Mouse (Mus musculus): ENCODE results near the gene Zfp385b.

Gene Zfp385b

DNA sequence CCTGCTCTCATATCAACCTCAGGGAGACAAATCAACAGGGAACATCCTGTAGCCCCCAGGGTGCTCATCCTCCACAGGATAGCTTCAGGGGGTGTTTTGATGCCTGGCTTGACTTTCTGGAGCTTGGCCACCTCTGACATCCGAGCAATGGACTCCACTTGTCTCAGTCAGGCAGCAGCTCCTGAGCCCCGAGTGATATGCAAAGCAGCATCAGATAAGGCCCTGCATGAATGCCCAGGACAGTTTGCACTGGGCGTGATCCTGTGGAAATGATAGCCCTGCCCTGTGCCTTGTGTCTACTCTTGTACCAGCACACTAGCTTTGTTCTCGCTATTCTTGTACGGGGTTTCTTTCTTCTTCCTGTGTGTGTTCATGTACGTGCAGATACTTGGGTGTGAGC lies 303.8 kb downstream of the Zfp385b start:
- DNase-seq (ENCODE audit: low spot score): no peak

DNA sequence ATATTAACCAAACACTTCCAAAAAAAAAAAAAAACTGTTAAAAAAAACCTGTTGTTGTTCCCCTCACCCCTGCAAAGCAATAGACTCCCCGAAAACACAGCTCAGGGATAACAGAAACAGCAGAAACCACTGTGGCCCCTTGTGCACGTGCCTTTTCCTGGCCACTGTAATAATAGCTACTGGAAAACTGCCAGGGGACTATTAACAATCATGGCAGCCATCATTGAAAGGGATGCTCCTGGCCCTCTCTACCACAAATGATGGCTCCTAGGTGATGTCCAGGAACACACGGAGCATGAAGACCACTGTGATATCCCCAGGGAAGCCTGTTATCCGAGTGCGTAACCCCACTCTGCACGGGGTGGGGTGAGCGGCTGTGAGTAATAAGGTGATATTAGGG lies 304.4 kb downstream of the Zfp385b start:
- DNase-seq (ENCODE audit: low spot score): no peak

DNA sequence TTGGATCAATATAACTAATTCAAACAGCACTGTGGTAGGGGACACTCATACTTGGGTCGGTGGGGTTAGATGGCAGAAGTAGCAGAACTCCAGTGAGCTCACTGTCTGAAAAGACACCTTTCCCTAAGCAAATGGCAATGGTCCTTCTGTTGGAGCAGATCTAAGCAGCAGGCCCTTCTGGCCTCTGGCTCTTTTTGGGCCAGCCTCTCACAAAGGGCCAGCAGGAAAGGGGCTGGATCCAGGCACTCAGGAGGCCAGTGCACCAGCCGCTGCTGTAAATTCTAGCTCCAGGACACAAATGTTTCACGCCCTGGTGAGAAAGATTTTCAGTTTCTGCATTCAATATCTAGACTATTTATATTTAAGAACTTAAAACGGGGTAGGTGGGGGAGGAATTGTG lies 305.0 kb downstream of the Zfp385b start:
- no peak for DNase-seq (ENCODE audit: low spot score)

DNA sequence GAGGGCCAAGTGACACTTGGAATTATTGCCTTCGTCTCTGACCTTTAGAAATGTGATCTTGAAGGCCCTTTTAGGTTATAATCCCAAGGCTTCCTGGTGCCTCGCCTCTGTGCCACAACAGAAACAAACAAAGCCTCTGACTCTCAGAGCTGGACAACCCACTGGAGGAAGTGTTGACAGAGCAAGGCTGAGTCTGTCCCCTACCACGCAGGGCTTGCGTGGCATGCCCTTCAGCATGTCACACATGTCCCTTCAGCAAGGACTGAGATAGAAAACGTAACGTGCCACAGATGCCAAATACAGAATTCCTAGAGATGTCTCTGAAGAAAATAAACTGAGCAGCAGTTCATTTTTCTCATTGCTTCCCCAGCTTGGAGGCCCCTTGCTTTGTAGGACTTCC lies 310.7 kb downstream of the Zfp385b start:
- DNase-seq (ENCODE audit: low spot score): no peak

DNA sequence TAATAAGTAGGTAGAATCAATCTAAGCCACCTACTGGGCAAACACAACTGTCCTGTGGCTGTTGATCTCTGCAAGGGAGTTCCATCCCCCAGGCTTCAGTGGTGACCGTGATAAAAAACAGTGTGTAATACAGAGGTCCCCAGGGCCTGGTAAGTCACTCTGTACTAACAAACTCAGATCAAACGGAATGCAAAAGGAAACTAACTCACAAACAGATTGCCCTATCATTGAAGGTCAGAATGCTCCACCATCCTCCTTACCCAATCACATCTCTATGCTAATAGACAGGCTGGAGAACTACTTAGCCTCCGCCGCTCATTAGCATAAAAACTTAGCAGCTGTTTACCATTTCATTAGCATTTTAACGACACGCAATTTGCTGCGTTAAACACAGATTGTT lies 313.1 kb downstream of the Zfp385b start:
- DNase-seq (ENCODE audit: low spot score): peak; percentile 49

DNA sequence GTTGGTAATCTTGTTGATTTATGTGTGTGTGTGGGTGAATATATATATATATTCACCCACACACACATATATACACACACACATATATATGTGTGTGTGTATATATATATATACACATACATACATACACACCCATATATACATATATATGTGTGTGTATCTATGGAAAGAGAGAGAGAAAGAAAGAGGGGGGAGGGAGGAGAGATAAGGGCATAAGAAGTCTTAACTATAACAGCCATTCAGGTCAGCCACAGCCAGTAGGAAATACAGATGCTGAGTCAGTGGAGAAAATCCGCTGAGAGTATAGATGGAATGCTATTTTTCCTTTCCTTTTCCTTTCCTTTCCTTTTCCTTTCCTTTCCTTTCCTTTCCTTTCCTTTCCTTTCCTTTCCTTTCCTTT lies 313.8 kb downstream of the Zfp385b start:
- DNase-seq (ENCODE audit: low spot score): no peak

DNA sequence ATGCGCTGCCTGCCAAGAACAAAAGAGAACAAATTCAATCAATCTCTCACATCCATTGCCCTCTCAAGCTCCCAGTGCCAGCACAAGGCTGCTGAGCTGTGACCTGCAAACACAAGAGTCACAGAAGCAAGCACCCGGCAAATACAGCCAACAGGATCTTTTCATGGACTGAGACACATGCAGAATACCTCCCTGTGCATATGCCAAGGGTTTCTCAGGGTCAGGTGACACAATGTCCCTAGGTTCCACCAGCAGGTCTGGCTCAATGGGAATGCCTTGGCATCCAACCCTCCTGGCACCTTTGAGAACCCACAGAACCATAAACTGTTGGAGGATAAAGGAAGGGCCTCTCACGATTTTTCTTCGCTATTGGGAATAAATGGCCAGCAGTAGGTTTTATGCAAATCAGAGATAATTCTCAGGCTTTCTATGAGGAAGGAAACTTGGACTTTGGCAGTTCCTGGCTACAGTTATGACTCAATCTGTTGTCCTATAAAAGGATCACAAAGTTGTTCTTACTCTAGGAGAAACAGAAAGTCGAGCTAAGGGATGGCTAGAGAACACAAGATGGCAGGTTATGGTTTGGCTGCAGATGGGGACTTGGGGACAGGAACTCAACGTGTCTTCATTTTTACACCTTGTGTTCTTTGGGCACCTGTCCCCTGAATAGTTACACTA lies 315.6 kb downstream of the Zfp385b start:
- no peak for DNase-seq (ENCODE audit: low spot score)

DNA sequence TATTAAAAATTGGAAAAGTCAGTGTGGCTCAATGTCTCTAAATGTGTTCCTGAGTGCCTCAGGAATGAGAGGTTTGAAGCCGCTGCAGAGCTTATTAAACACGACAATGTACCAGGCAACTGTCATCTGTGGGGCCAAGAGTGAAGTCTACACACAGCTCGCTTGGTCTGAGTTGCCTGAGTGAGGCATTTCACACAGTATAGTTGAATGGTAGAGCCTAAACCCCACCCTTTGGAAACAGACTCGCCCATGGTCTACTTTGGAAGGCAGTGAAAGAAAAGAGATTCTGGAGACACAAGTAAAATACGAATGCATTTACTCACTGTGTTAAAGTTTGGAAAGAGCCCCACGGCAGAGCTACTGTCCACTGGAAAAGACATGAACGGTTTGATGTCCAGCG lies 316.2 kb downstream of the Zfp385b start:
- no peak for DNase-seq (ENCODE audit: low spot score)

DNA sequence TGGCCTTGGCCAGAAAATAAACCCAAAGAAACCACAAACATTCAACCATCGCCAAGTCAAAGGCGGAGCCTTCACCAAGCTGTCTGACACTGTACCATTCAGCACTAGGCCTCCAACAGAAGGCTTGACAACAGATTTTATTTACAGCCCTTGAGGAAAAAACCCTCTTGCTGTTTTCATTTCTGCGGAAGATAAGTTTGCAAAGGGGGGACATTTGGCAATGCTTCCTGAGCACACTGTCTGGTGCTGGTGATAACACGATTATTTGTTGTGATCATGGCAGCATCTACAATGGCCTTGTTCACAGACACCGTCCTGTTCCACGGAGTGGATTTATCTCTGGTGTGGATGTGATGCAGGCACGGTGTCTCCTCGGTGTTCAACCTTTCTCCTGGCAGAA lies 317.0 kb downstream of the Zfp385b start:
- DNase-seq (ENCODE audit: low spot score): no peak

DNA sequence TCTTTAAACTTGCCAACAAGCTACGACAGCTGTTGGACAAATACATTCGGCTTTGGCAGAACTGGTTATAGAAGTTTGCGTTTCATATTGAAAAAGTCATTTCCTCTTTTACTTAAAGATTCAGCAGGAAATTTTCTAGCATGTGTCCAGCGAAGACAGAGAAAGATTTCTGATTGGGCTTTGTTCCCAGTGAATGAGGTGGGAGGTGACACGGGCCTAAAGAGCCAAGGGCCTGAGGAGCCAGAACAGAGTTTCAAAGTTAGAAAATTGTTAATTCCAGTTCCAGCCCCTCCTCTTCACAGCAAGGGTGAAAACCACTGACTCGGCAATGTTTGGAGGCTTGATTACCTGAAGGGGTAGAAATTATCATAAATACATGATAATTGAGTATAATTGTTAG lies 319.0 kb downstream of the Zfp385b start:
- no peak for DNase-seq (ENCODE audit: low spot score)

DNA sequence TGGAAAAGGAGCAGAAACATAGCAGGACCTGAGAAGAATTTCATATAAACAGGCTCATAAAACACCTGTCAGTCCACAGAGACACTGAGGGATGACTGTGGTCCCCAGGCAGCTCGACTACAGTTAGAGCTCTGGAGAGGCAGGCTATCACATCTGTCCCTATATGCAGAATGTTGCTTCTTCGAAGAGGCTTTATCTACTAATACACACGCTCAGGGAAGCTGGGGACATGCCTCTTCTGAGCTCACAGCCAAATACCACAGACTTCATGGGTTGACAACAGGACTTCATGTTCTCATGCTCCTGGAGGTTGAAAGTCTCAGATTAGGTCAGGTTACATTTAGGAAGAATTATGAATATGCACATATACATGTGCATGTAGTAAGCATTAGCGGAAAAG lies 321.1 kb downstream of the Zfp385b start:
- no peak for DNase-seq (ENCODE audit: low spot score)

DNA sequence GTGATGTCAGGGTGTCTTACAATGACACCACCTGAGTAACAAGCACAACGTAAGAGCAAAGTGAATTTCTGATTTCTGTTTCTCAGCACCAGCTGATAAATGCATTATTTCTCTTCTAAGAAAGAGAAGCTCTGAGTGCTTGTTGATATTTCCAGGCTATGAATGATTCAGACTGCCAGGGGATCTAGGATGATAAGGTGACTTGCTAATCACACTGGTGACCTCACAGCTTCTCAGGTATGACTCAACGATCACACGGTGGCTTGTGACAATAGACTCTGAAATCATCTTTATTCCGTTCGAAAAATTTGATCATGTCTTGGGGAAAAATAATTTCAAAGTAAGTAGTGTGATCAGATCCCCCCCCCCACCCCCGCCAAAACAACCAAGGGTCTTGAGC lies 321.5 kb downstream of the Zfp385b start:
- DNase-seq (ENCODE audit: low spot score): no peak

DNA sequence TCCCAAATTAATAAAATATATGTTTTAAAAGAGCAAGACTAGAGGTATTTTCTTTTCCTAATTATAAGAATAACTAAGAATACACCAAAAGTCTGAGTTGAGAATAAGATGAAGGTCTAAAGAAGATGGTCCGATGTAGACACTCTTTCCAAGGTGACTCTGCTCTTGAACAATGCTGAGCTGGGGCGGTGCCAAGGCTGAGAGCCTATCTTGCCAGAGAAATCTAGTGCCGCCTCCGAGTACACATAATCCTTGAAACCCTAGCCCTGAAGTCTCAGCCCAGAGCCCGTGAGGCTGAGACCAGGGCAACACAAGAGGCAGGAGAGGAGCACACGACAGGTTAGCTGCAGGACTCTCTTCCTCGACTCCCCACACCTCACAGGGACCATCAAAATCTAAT lies 323.4 kb downstream of the Zfp385b start:
- DNase-seq (ENCODE audit: low spot score): no peak

DNA sequence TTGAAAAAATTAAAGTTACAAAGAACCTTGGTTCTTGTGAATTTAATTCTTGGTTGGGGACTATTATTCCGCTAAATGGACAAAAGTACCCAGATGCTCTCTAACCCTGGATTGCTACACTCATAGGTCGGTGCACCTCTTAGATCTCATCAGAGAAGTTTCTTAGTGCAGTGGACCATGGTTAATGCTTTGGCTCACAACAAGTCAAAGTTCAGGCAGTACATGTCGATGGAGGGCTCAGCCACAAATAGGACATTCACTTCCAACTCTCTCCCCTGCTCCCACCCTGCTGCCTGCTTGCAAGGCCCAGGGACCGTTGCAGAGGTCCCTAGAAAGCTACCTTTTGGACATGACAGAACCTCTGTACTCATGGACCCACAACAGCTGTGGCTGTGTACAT lies 324.1 kb downstream of the Zfp385b start:
- DNase-seq (ENCODE audit: low spot score): no peak

DNA sequence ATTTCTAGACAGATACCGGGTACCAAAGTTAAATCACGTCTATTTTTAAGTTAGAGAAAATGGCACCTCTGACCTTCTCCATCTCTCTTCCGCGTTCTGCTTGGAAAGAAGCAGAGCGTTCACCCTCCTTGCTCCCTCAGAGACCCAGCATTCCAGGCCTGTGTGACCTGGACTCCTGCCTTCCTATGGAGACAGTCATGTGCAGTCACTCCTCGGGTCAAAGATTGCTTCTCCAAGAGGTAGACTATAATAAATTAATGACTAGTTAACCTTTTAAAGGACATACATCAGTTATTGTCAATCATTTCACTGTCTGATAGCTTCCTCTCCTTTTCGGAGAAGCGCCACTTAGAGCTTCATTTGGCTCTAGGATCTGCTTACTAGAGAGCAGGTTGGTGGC lies 325.7 kb downstream of the Zfp385b start:
- no peak for DNase-seq (ENCODE audit: low spot score)

DNA sequence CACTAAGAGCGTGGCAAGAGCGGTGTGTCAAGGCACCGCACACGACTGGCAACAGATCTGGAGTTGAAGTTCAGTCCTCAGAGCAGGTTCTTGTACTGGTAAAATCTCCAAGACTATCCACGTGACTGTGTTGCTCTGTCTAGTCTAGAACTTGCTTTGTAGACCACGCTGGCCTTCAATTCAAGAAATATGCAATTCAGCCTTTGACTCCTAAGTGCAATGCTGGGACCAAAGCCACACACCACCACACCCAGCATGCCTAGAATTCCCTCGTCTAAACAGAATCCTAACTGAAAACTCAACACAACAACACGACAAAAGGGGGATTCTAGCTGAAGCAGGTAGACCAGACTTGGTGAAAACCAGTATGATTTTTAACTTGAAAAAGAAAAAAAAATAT lies 332.3 kb downstream of the Zfp385b start:
- DNase-seq (ENCODE audit: low spot score): no peak

DNA sequence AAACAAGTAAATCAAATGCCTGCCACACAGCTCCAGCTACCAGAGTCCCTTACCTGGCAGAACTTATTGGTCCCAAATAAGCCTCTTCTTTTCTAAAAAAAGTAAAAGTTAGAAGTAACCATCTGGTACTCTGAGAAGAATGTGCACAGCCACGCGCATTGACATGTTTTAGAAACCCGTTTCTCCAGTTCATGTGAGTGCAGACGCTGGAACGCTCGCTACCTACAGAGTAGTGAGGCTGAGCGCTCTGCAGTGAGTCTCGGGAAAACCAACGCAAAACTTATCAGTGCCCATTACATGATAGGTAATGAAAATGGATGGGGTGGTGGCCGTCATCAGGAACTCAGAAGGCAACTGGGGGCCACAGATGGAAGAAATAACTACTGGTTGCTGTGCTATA lies 338.2 kb downstream of the Zfp385b start:
- no peak for DNase-seq (ENCODE audit: low spot score)

DNA sequence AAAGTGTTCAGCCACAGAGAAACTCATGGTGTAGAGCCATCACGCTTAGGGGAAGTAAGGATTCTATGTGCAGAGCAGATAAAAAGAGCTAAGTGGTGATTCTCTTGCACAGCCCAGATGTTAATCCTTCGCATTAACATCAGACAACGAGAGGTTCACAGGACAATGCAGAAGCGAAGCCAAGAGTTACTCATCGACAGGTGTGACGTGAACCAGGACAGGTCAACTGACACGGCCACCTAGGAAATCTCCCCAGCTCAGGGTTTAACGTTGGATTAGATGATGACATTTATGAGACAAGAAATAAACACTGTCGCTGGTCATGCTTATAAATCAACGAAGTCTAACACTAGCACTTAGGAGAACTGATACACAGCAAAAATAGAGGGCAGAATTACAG lies 341.9 kb downstream of the Zfp385b start:
- DNase-seq (ENCODE audit: low spot score): no peak

DNA sequence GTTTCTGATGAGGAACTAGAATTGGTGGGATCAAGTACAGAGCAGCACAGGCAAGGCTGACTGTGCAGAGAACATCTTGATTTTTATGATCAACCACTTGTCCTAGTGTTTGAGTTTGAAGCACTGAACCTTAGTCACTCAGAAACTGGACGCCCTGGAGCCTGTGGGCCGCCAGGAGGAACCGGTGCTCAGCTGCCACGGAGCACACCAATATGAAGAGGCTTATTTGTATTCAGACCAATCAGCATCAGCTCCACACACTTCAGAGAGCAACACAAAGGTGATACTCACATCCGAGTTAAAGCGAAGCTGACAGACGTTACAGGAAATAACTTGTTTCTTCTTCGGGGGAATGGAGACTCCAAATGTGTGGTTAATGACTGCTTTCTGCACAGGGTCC lies 343.0 kb downstream of the Zfp385b start:
- no peak for DNase-seq (ENCODE audit: low spot score)

DNA sequence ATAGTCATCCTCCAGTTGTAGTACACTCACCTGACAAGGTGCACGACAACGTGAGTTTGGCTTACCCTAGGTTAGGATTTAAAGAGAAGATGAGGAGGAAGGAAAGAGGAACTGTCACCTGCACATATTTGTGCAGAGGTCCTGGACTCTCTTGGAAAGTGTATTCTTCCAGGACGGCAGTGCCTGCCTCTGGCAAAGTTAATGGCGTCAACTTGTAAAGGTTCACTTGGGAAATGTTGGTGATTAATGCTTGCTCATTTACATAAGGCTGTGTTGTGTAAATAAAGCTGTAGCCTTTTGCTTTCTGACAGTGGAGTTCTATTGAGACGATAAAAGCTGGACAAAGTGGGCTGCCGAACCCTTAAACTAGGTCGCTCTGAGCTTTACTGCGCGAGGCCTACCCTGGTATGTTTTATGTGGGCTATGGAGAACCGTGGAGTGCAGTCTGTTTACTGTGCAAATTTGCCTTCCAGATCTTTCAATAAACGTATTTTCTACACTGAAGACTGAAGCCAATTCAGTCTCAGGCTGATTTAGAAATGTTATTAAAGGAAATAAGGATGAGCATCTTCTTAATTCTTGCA lies 347.1 kb downstream of the Zfp385b start:
- DNase-seq (ENCODE audit: low spot score): no peak

DNA sequence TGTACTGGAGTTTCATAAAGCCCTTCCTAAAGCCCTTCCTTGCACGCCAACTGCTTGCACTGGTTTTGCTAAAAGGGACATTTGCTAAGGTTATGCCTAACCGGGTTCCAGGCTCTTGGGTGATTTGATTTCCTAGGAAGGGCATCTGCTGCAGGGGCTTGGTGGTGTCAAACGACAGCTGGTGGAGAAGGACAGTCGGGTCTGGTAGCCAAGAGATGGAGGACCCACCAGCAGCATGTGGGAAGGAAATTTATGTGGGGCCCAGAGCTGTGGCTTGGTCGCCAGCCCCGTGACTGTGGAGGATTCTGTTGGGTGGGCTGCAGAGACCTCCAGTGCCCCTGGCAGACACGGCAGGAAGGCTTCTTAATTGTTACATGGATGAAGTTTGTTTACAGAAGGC lies 348.7 kb downstream of the Zfp385b start:
- DNase-seq (ENCODE audit: low spot score): no peak

DNA sequence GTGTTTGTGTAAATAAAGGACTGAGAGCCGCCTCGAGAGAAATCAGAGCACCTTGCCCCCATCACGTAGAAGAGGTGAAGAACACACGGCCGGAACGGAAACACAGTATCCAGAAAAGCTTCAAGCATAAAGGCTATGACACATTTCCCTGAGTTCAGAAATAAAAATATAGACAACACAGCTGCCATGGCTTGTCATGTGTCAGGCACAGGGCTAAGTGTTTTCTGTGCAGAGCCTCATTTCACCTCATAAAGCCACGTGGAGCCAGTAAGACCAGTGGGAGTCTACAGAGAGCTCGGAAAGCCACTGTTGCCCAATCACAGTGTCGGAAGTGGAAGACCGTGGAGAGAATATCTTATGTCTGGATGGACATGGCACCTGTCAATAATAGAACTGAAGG lies 358.0 kb downstream of the Zfp385b start:
- no peak for DNase-seq (ENCODE audit: low spot score)

DNA sequence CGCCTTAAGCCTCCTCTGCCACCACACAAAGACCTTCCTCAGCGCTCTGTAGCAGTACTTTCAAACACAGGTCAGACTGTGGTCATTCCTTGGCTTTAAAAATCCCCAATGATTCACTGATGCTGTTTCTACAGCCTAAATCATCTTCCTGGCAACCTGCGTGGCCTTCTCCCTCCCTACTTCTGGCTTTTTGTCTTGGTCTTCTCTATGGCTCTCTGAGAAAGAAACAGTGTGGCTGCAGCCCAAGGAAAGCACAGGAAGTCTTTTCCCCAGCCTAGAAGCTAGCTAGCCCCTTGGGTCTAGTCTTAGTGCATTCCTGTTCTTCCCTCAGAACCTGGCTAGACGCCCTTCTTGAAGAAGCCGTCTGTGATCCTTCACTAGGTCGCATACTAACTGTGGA lies 359.4 kb downstream of the Zfp385b start:
- no peak for DNase-seq (ENCODE audit: low spot score)

DNA sequence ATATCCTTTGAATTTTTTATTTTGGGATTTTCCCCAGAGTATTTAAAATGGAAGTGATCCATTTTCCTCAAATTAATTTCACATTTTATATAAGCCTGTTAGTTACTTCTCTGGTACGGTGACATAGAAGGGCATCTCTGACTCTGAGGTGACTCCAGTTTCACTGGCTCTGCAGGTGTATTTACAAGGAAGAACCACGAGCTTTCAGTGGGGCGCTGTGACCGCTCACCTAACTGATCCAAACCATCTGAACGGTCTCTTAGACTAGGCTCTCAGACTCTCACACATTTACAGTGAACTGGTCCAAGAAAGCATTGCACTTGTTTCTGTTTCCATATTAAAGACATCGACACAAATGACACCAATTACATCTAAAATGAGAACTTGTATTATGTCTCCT lies 361.0 kb downstream of the Zfp385b start:
- no peak for DNase-seq (ENCODE audit: low spot score)

All from embryo, embryonic 10.5 days (tissue).